Mouse (Mus musculus) stomach, embryonic 15.5 days (tissue): ENCODE measurements around the gene Trim46. TPM values are rescaled to one million over a fixed set of nuclear protein-coding genes. Genes with fewer than 3 reads are reported as not detected.

ENCODE experiments used
- ATAC-seq: fragments of 200-750 bp; cut with Nextera tagmentation; 2 replicates; pipeline ENCODE4 v1.8.0; 2017; ENCODE audit warnings: low read depth, moderate number of reproducible peaks, moderate TSS enrichment; ENCODE audit not compliant: insufficient read depth, low FRiP score
- H3K27ac ChIP-seq: fragments of 300-500 bp; sonication (generic); 2 replicates; pipeline ENCODE4 v1.5.1; 2015; ENCODE audit warnings: mild to moderate bottlenecking, inconsistent platforms
- H3K27me3 ChIP-seq: fragments of 300-500 bp; sonication (generic); replicated peaks from 2 replicates; pipeline ENCODE4 v1.6.1; 2015; ENCODE audit warnings: inconsistent platforms
- H3K36me3 ChIP-seq: fragments of 300-500 bp; sonication (generic); 2 replicates; pipeline ENCODE4 v1.6.1; 2015; ENCODE audit warnings: inconsistent platforms
- H3K4me1 ChIP-seq: fragments of 300-500 bp; sonication (generic); 2 replicates; pipeline ENCODE4 v1.6.1; 2015; ENCODE audit warnings: inconsistent platforms
- H3K4me2 ChIP-seq: fragments of 300-500 bp; sonication (generic); 2 replicates; pipeline ENCODE4 v1.6.1; 2015; ENCODE audit warnings: mild to moderate bottlenecking, inconsistent platforms
- H3K4me3 ChIP-seq: fragments of 300-500 bp; sonication (generic); replicated peaks from 2 replicates; pipeline ENCODE4 v1.5.1; 2015; ENCODE audit warnings: inconsistent platforms
- H3K9ac ChIP-seq: fragments of 300-500 bp; sonication (generic); 2 replicates; pipeline ENCODE4 v1.6.1; 2015; ENCODE audit warnings: inconsistent platforms
- H3K9me3 ChIP-seq: fragments of 300-500 bp; sonication (generic); 2 replicates; pipeline ENCODE4 v1.6.1; 2016; ENCODE audit warnings: inconsistent platforms
- WGBS: fragments of 180-500 bp; shearing (Covaris S2); methylation state at CpG from one replicate; pipeline ENCODE4 v1.1.7; 2015; 5-methylcytosine and 5-hydroxymethylcytosine counted together
- polyA plus RNA-seq: library from polyadenylated mRNA; unstranded; fragments of >200 nt; fragmentation: Nextera tagmentation; extraction: Ambion mirVana; gene quantifications from 2 replicates; pipeline ENCODE4 v1.2.1, GENCODE M21; 2015

Trim46 gene
- polyA plus RNA-seq, 1 experiment from 2014 or later, result 4.6 TPM

GRCm38 (mm10) chr3:89245688-89246171, 379 bp downstream of the Trim46 start, which contains the start of gene Krtcap2:
Krtcap2 (plus strand) TSS chr3:89245966.
- Histone ChIP-seq H3K4me2 (peak within 1 kb of the TSS; percentile 81), H3K9me3 (no peaks in the 10 kb centered on the region), H3K27ac (peak within 1 kb of the TSS; percentile 67), H3K9ac (peak within 1 kb of the TSS; percentile 75), H3K4me3 (peak within 1 kb of the TSS; percentile 71), H3K4me1 (peaks cover 37% of the 10 kb centered on the region), H3K27me3 (no peaks in the 10 kb centered on the region), H3K36me3 (peaks cover 9% of the 10 kb centered on the region; the same call in 1 of the 2 replicates)
- WGBS, result 5% methylated on average over 20 of the region's 20 CpGs
- ATAC-seq, result peak; percentile 21; the same call in 1 of the 2 replicates

GRCm38 (mm10) chr3:89244982-89245687, 974 bp downstream of the Trim46 start:
- H3K4me1 ChIP-seq, result peaks cover 33% of the 10 kb centered on the region
- peak; percentile 4; the same call in 1 of the 2 replicates for ATAC-seq
- peak overlapping the region; percentile 71 for H3K4me3 ChIP-seq
- H3K9ac ChIP-seq, result no peak overlapping the region
- peak overlapping the region; percentile 81 for H3K4me2 ChIP-seq
- H3K27ac ChIP-seq, result peak overlapping the region; percentile 67; the same call in 1 of the 2 replicates
- no peaks in the 10 kb centered on the region for H3K9me3 ChIP-seq
- H3K36me3 ChIP-seq, result peaks cover 9% of the 10 kb centered on the region; the same call in 1 of the 2 replicates
- under 1% methylated on average over 21 of the region's 26 CpGs for WGBS
- H3K27me3 ChIP-seq, result no peaks in the 10 kb centered on the region

GRCm38 (mm10) chr3:89244158-89244981, 1.7 kb downstream of the Trim46 start:
- peak overlapping the region; percentile 71 for H3K4me3 ChIP-seq
- H3K9me3 ChIP-seq, result no peaks in the 10 kb centered on the region
- 22% methylated on average over 25 of the region's 25 CpGs for WGBS
- H3K4me1 ChIP-seq, result peaks cover 33% of the 10 kb centered on the region
- H3K27ac ChIP-seq, result peak overlapping the region; percentile 11; the same call in 1 of the 2 replicates
- H3K9ac ChIP-seq, result no peak overlapping the region
- peaks cover 6% of the 10 kb centered on the region; the same call in 1 of the 2 replicates for H3K36me3 ChIP-seq
- no peaks in the 10 kb centered on the region for H3K27me3 ChIP-seq
- ATAC-seq, result no peak
- H3K4me2 ChIP-seq, result peak overlapping the region; percentile 81

- ATAC-seq, result peak; percentile 48
- Histone ChIP-seq H3K27ac (no peak overlapping the region), H3K9ac (no peak overlapping the region), H3K27me3 (no peaks in the 10 kb centered on the region), H3K36me3 (0 out of 2 replicates have a peak, but pooled peaks cover under 1% of the 10 kb centered on the region), H3K4me1 (peaks cover 33% of the 10 kb centered on the region), H3K9me3 (no peaks in the 10 kb centered on the region), H3K4me3 (peak overlapping the region; percentile 71; the same call in 1 of the 2 replicates), H3K4me2 (peak overlapping the region; percentile 81)
- 21% methylated on average over 14 of the region's 14 CpGs for WGBS
These were observed 2.5 kb downstream of the Trim46 start for GRCm38 (mm10) chr3:89243609-89244008.

GRCm38 (mm10) chr3:89242331-89242895, 3.7 kb downstream of the Trim46 start:
- WGBS, result 67% methylated on average over 9 of the region's 9 CpGs
- no peak overlapping the region for H3K4me3 ChIP-seq
- H3K4me1 ChIP-seq, result peaks cover 30% of the 10 kb centered on the region
- H3K4me2 ChIP-seq, result no peak overlapping the region
- ATAC-seq, result no peak
- 0 out of 2 replicates have a peak, but pooled peaks cover 2% of the 10 kb centered on the region for H3K36me3 ChIP-seq
- no peaks in the 10 kb centered on the region for H3K27me3 ChIP-seq
- no peak overlapping the region for H3K27ac ChIP-seq
- H3K9me3 ChIP-seq, result no peaks in the 10 kb centered on the region
- no peak overlapping the region for H3K9ac ChIP-seq

- H3K9ac ChIP-seq, result no peak overlapping the region
- WGBS, result 52% methylated on average over 12 of the region's 12 CpGs
- no peaks in the 10 kb centered on the region for H3K9me3 ChIP-seq
- H3K4me2 ChIP-seq, result no peak overlapping the region
- no peaks in the 10 kb centered on the region for H3K27me3 ChIP-seq
- H3K36me3 ChIP-seq, result 0 out of 2 replicates have a peak, but pooled peaks cover 4% of the 10 kb centered on the region
- H3K4me3 ChIP-seq, result no peak overlapping the region
- peak; percentile 23; the same call in 1 of the 2 replicates for ATAC-seq
- H3K27ac ChIP-seq, result no peak overlapping the region
- peaks cover 8% of the 10 kb centered on the region; the same call in 1 of the 2 replicates for H3K4me1 ChIP-seq
These were observed 7.6 kb downstream of the Trim46 start for GRCm38 (mm10) chr3:89238494-89238893.

GRCm38 (mm10) chr3:89237682-89238081, 8.4 kb downstream of the Trim46 start:
- Histone ChIP-seq H3K9ac (no peak overlapping the region), H3K27me3 (no peaks in the 10 kb centered on the region), H3K4me2 (no peak overlapping the region), H3K4me3 (no peak overlapping the region), H3K36me3 (0 out of 2 replicates have a peak, but pooled peaks cover 4% of the 10 kb centered on the region), H3K9me3 (no peaks in the 10 kb centered on the region), H3K4me1 (peaks cover 10% of the 10 kb centered on the region; the same call in 1 of the 2 replicates), H3K27ac (no peak overlapping the region)
- 89% methylated on average over 21 of the region's 21 CpGs for WGBS
- ATAC-seq, result no peak

- no peak overlapping the region for H3K9ac ChIP-seq
- 85% methylated on average over 10 of the region's 10 CpGs for WGBS
- no peaks in the 10 kb centered on the region for H3K27me3 ChIP-seq
These were observed 9.6 kb downstream of the Trim46 start for GRCm38 (mm10) chr3:89236516-89236915.

GRCm38 (mm10) chr3:89233562-89234110, 12.5 kb downstream of the Trim46 start:
- peaks cover 11% of the 10 kb centered on the region; the same call in 1 of the 2 replicates for H3K4me1 ChIP-seq
- no peak overlapping the region for H3K4me3 ChIP-seq
- ATAC-seq, result peak; percentile 76
- 0 out of 2 replicates have a peak, but pooled peaks cover 4% of the 10 kb centered on the region for H3K36me3 ChIP-seq
- WGBS, result 54% methylated on average over 14 of the region's 14 CpGs
- H3K4me2 ChIP-seq, result peak overlapping the region; percentile 36; the same call in 1 of the 2 replicates
- no peaks in the 10 kb centered on the region for H3K9me3 ChIP-seq
- H3K27ac ChIP-seq, result peak overlapping the region; percentile 88
- H3K27me3 ChIP-seq, result no peaks in the 10 kb centered on the region
- H3K9ac ChIP-seq, result no peak overlapping the region

More at GRCm38 (mm10) chr3:89236516-89236915, 9.6 kb downstream of the Trim46 start:
- ATAC-seq, result no peak
- H3K27ac ChIP-seq, result no peak overlapping the region
- H3K4me3 ChIP-seq, result no peak overlapping the region
- peaks cover 10% of the 10 kb centered on the region; the same call in 1 of the 2 replicates for H3K4me1 ChIP-seq
- H3K36me3 ChIP-seq, result 0 out of 2 replicates have a peak, but pooled peaks cover 4% of the 10 kb centered on the region
- H3K4me2 ChIP-seq, result no peak overlapping the region
- no peaks in the 10 kb centered on the region for H3K9me3 ChIP-seq

- H3K4me2 ChIP-seq, result peak overlapping the region; percentile 82
- H3K4me3 ChIP-seq, result peak overlapping the region; percentile 25; the same call in 1 of the 2 replicates
- ATAC-seq, result no peak
- H3K27ac ChIP-seq, result peak overlapping the region; percentile 88
- H3K9ac ChIP-seq, result no peak overlapping the region
- H3K27me3 ChIP-seq, result no peaks in the 10 kb centered on the region
- peaks cover 17% of the 10 kb centered on the region; the same call in 1 of the 2 replicates for H3K4me1 ChIP-seq
- 0 out of 2 replicates have a peak, but pooled peaks cover 4% of the 10 kb centered on the region for H3K36me3 ChIP-seq
- H3K9me3 ChIP-seq, result no peaks in the 10 kb centered on the region
- WGBS, result 42% methylated on average over 6 of the region's 6 CpGs
These were observed 13.5 kb downstream of the Trim46 start for GRCm38 (mm10) chr3:89232614-89233013.
